Mouse (Mus musculus) CH12.LX (cell line): ENCODE measurements around the gene Gm11084.

Experiments used
- CTCF ChIP-seq, 2 experiments: IDR thresholded peaks in 1 of 2; conservative IDR thresholded peaks in 1 of 2; 2 replicates each; pipeline ENCODE4 v1.5.1; 2011 to 2012; ENCODE audit warnings: low read depth in 2 of 2, low read length in 2 of 2, improper control_type of control experiment in 1 of 2, inconsistent platforms in 1 of 2, mild to moderate bottlenecking in 1 of 2, moderate library complexity in 1 of 2
- EP300 ChIP-seq: IDR thresholded peaks from 2 replicates; pipeline ENCODE4 v1.6.1; 2011; ENCODE audit warnings: low read length, improper control_type of control experiment
- GABPA ChIP-seq: IDR thresholded peaks from 2 replicates; pipeline ENCODE4 v1.6.1; 2012; ENCODE audit warnings: low read depth, low read length, improper control_type of control experiment, inconsistent platforms; ENCODE audit not compliant: insufficient replicate concordance
- HCFC1 ChIP-seq: IDR thresholded peaks from 2 replicates; pipeline ENCODE4 v1.6.1; 2012; ENCODE audit warnings: low read depth, mild to moderate bottlenecking, inconsistent platforms, low read length, improper control_type of control experiment
- MAX ChIP-seq: IDR thresholded peaks from 2 replicates; pipeline ENCODE4 v1.6.1; 2011; ENCODE audit warnings: low read length, improper control_type of control experiment
- NELFE ChIP-seq: IDR thresholded peaks from 2 replicates; pipeline ENCODE4 v1.6.1; 2011; ENCODE audit warnings: low read depth, low read length, improper control_type of control experiment
- POLR2A ChIP-seq: IDR thresholded peaks from 2 replicates; pipeline ENCODE4 v1.6.1; 2011; ENCODE audit warnings: low read depth, mild to moderate bottlenecking, improper control_type of control experiment, low read length
- RAD21 ChIP-seq: IDR thresholded peaks from 2 replicates; pipeline ENCODE4 v1.6.1; 2011; ENCODE audit warnings: low read depth, mild to moderate bottlenecking, low read length, improper control_type of control experiment, moderate library complexity
- UBTF ChIP-seq: IDR thresholded peaks from 2 replicates; pipeline ENCODE4 v1.6.1; 2012; ENCODE audit warnings: low read depth, mild to moderate bottlenecking, inconsistent platforms, low read length, improper control_type of control experiment, moderate library complexity
- USF1 ChIP-seq: IDR thresholded peaks from 2 replicates; pipeline ENCODE4 v1.6.1; 2014; ENCODE audit warnings: low read depth, mild to moderate bottlenecking, inconsistent platforms, low read length, improper control_type of control experiment

- TF ChIP-seq POLR2A (peak; percentile 67; the same call in 1 of the 2 replicates), CTCF (conservative IDR thresholded peaks at IDR 0.05 in 1 of 2, IDR thresholded peaks at IDR 0.05 in 1 of 2; ENCODE audit: low read depth in 2 of 2, low read length in 2 of 2) (no peak), HCFC1 (peak; percentile 82), MAX (peak; percentile 43), EP300 (no peak), USF1 (no peak), UBTF (peak; percentile 92), GABPA (no peak), RAD21 (no peak; the same call in none of the 2 replicates), NELFE (peak; percentile 50; the same call in 1 of the 2 replicates)
These were observed 6.0 kb downstream of the Gm11084 start, which contains the start of gene Sp3 for GRCm38 (mm10) chr2:72980337-72981074.
